In genomic region chr1:170884390-170884789, GRCm38 (mm10) we compare ENCODE assay signal across 1 mouse cellular context.
TF ChIP-seq lines count a peak whose summit lies in the region.

No protein-coding gene starts in this region.

TF ChIP-seq in ES-E14, 5 proteins besides CTCF, POLR2A, EP300 and RAD21:
- no peak for TF ChIP-seq MAFK (IDR thresholded peaks at IDR 0.05; ENCODE audit: insufficient read depth, low read depth, low read length)
- TF ChIP-seq CHD2 (IDR thresholded peaks at IDR 0.05; ENCODE audit: low read depth, low read length) = no peak
- TF ChIP-seq HCFC1 (IDR thresholded peaks at IDR 0.05; ENCODE audit: borderline replicate concordance, insufficient read depth, low read length) = no peak
- no peak for TF ChIP-seq ZC3H11A (IDR thresholded peaks at IDR 0.05; ENCODE audit: borderline replicate concordance, low read depth, low read length)
- no peak for TF ChIP-seq ZNF384 (IDR thresholded peaks at IDR 0.05; ENCODE audit: low read depth, low read length)
